Mouse (Mus musculus): ENCODE data around the gene Fkbp9. TPM values are rescaled to one million over a fixed set of nuclear protein-coding genes. Genes with fewer than 3 reads are reported as not detected.
"Not testable (repeated sequence)": the region's sequence is repeated elsewhere in the genome, so short reads cannot be mapped to it uniquely, and the experiment has no call there.

Gene Fkbp9
- total RNA-seq, 1 experiment from 2014 or later = 28.7 TPM

- peak; percentile 7 to 27; a peak in 1 of 4 replicates for ATAC-seq (replicated peaks in 1 of 2; ENCODE audit: insufficient read depth in 1 of 2, low FRiP score in 2 of 2, low TSS enrichment in 1 of 2, low read depth in 1 of 2, poor library complexity in 2 of 2, severe bottlenecking in 2 of 2)
Measured at GRCm38 (mm10) chr6:56832407-56832796, 543 bp downstream of the Fkbp9 start.

- ATAC-seq (replicated peaks in 1 of 2; ENCODE audit: insufficient read depth in 1 of 2, low FRiP score in 2 of 2, low TSS enrichment in 1 of 2, low read depth in 1 of 2, poor library complexity in 2 of 2, severe bottlenecking in 2 of 2) = no peak
Measured at GRCm38 (mm10) chr6:56832830-56833229, 971 bp downstream of the Fkbp9 start.

GRCm38 (mm10) chr6:56834769-56835168 lies 2.9 kb downstream of the Fkbp9 start:
- no peak for ATAC-seq (replicated peaks in 1 of 2; ENCODE audit: insufficient read depth in 1 of 2, low FRiP score in 2 of 2, low TSS enrichment in 1 of 2, low read depth in 1 of 2, poor library complexity in 2 of 2, severe bottlenecking in 2 of 2)

- ATAC-seq (replicated peaks in 1 of 2; ENCODE audit: insufficient read depth in 1 of 2, low FRiP score in 2 of 2, low TSS enrichment in 1 of 2, low read depth in 1 of 2, poor library complexity in 2 of 2, severe bottlenecking in 2 of 2) = no peak
Measured at GRCm38 (mm10) chr6:56835532-56835931, 3.7 kb downstream of the Fkbp9 start.

- no peak for ATAC-seq (replicated peaks in 1 of 2; ENCODE audit: insufficient read depth in 1 of 2, low FRiP score in 2 of 2, low TSS enrichment in 1 of 2, low read depth in 1 of 2, poor library complexity in 2 of 2, severe bottlenecking in 2 of 2)
Measured at GRCm38 (mm10) chr6:56837166-56837565, 5.3 kb downstream of the Fkbp9 start.

GRCm38 (mm10) chr6:56837621-56838020 lies 5.8 kb downstream of the Fkbp9 start:
- ATAC-seq (replicated peaks in 1 of 2; ENCODE audit: insufficient read depth in 1 of 2, low FRiP score in 2 of 2, low TSS enrichment in 1 of 2, low read depth in 1 of 2, poor library complexity in 2 of 2, severe bottlenecking in 2 of 2) = no peak

- no peak for ATAC-seq (replicated peaks in 1 of 2; ENCODE audit: insufficient read depth in 1 of 2, low FRiP score in 2 of 2, low TSS enrichment in 1 of 2, low read depth in 1 of 2, poor library complexity in 2 of 2, severe bottlenecking in 2 of 2)
Measured at GRCm38 (mm10) chr6:56843229-56843628, 11.4 kb downstream of the Fkbp9 start.

GRCm38 (mm10) chr6:56844365-56844764 lies 12.5 kb downstream of the Fkbp9 start:
- ATAC-seq (replicated peaks in 1 of 2; ENCODE audit: insufficient read depth in 1 of 2, low FRiP score in 2 of 2, low TSS enrichment in 1 of 2, low read depth in 1 of 2, poor library complexity in 2 of 2, severe bottlenecking in 2 of 2) = no peak; a peak in 1 of 4 replicates

- no peak for ATAC-seq (replicated peaks in 1 of 2; ENCODE audit: insufficient read depth in 1 of 2, low FRiP score in 2 of 2, low TSS enrichment in 1 of 2, low read depth in 1 of 2, poor library complexity in 2 of 2, severe bottlenecking in 2 of 2)
Measured at GRCm38 (mm10) chr6:56848974-56849373, 17.1 kb downstream of the Fkbp9 start.

- ATAC-seq (replicated peaks in 1 of 2; ENCODE audit: insufficient read depth in 1 of 2, low FRiP score in 2 of 2, low TSS enrichment in 1 of 2, low read depth in 1 of 2, poor library complexity in 2 of 2, severe bottlenecking in 2 of 2) = 0 out of 4 replicates have a peak, but pooled peaks have one; percentile 34 to 43
Measured at GRCm38 (mm10) chr6:56850315-56850714, 18.5 kb downstream of the Fkbp9 start.

- peak; percentile 54 to 78 for ATAC-seq (replicated peaks in 1 of 2; ENCODE audit: insufficient read depth in 1 of 2, low FRiP score in 2 of 2, low TSS enrichment in 1 of 2, low read depth in 1 of 2, poor library complexity in 2 of 2, severe bottlenecking in 2 of 2)
Measured at GRCm38 (mm10) chr6:56854803-56855202, 22.9 kb downstream of the Fkbp9 start.

- no peak for ATAC-seq (replicated peaks in 1 of 2; ENCODE audit: insufficient read depth in 1 of 2, low FRiP score in 2 of 2, low TSS enrichment in 1 of 2, low read depth in 1 of 2, poor library complexity in 2 of 2, severe bottlenecking in 2 of 2)
Measured at GRCm38 (mm10) chr6:56856748-56857147, 24.9 kb downstream of the Fkbp9 start.

- ATAC-seq (replicated peaks in 1 of 2; ENCODE audit: insufficient read depth in 1 of 2, low FRiP score in 2 of 2, low TSS enrichment in 1 of 2, low read depth in 1 of 2, poor library complexity in 2 of 2, severe bottlenecking in 2 of 2) = no peak
Measured at GRCm38 (mm10) chr6:56860205-56860848, 28.5 kb downstream of the Fkbp9 start.

- ATAC-seq (replicated peaks in 1 of 2; ENCODE audit: insufficient read depth in 1 of 2, low FRiP score in 2 of 2, low TSS enrichment in 1 of 2, low read depth in 1 of 2, poor library complexity in 2 of 2, severe bottlenecking in 2 of 2) = not testable (repeated sequence)
Measured at GRCm38 (mm10) chr6:56866899-56867298, 35.0 kb downstream of the Fkbp9 start.

- ATAC-seq (replicated peaks in 1 of 2; ENCODE audit: insufficient read depth in 1 of 2, low FRiP score in 2 of 2, low TSS enrichment in 1 of 2, low read depth in 1 of 2, poor library complexity in 2 of 2, severe bottlenecking in 2 of 2) = no peak
Measured at GRCm38 (mm10) chr6:56868565-56868964, 36.7 kb downstream of the Fkbp9 start.

- ATAC-seq (replicated peaks in 1 of 2; ENCODE audit: insufficient read depth in 1 of 2, low FRiP score in 2 of 2, low TSS enrichment in 1 of 2, low read depth in 1 of 2, poor library complexity in 2 of 2, severe bottlenecking in 2 of 2) = peak; percentile 46 to 63; a peak in 3 of 4 replicates
Measured at GRCm38 (mm10) chr6:56870027-56870426, 38.2 kb downstream of the Fkbp9 start.

- ATAC-seq (replicated peaks in 1 of 2; ENCODE audit: insufficient read depth in 1 of 2, low FRiP score in 2 of 2, low TSS enrichment in 1 of 2, low read depth in 1 of 2, poor library complexity in 2 of 2, severe bottlenecking in 2 of 2) = no peak
Measured at GRCm38 (mm10) chr6:56876870-56877269, 45.0 kb downstream of the Fkbp9 start.

- 0 out of 4 replicates have a peak, but pooled peaks of 1 of the 2 experiments have one; percentile 22 for ATAC-seq (replicated peaks in 1 of 2; ENCODE audit: insufficient read depth in 1 of 2, low FRiP score in 2 of 2, low TSS enrichment in 1 of 2, low read depth in 1 of 2, poor library complexity in 2 of 2, severe bottlenecking in 2 of 2)
Measured at GRCm38 (mm10) chr6:56877985-56878384, 46.1 kb downstream of the Fkbp9 start.

GRCm38 (mm10) chr6:56879352-56879955 lies 47.6 kb downstream of the Fkbp9 start:
- peak; percentile 76 to 95 for ATAC-seq (replicated peaks in 1 of 2; ENCODE audit: insufficient read depth in 1 of 2, low FRiP score in 2 of 2, low TSS enrichment in 1 of 2, low read depth in 1 of 2, poor library complexity in 2 of 2, severe bottlenecking in 2 of 2)

Measured in hematopoietic stem cell, adult 5-6 weeks (primary cell).